Mouse (Mus musculus): ENCODE results near the gene Wdfy3.
"Not testable (repeated sequence)": the region's sequence is repeated elsewhere in the genome, so short reads cannot be mapped to it uniquely, and the experiment has no call there.

Gene Wdfy3

GRCm38 (mm10) chr5:101876185-101876584, 193.5 kb downstream of the Wdfy3 start:
- DNase-seq = no peak

GRCm38 (mm10) chr5:101866722-101867121, 203.0 kb downstream of the Wdfy3 start:
- DNase-seq = no peak

GRCm38 (mm10) chr5:101863946-101864345, 205.8 kb downstream of the Wdfy3 start:
- DNase-seq = no peak

- DNase-seq = no peak
Observed at GRCm38 (mm10) chr5:101862651-101863050, 207.1 kb downstream of the Wdfy3 start.

- DNase-seq = no peak
Observed at GRCm38 (mm10) chr5:101861786-101862571, 207.7 kb downstream of the Wdfy3 start.

- no peak for DNase-seq
Observed at GRCm38 (mm10) chr5:101858891-101859436, 210.8 kb downstream of the Wdfy3 start.

- DNase-seq = no peak
Observed at GRCm38 (mm10) chr5:101855475-101855874, 214.2 kb downstream of the Wdfy3 start.

GRCm38 (mm10) chr5:101854667-101855066, 215.1 kb downstream of the Wdfy3 start:
- DNase-seq = no peak

- no peak for DNase-seq
Observed at GRCm38 (mm10) chr5:101854100-101854499, 215.6 kb downstream of the Wdfy3 start.

- DNase-seq = no peak
Observed at GRCm38 (mm10) chr5:101852116-101852680, 217.5 kb downstream of the Wdfy3 start.

GRCm38 (mm10) chr5:101851133-101851532, 218.6 kb downstream of the Wdfy3 start:
- DNase-seq = no peak

- DNase-seq = no peak
Observed at GRCm38 (mm10) chr5:101847762-101848161, 222.0 kb downstream of the Wdfy3 start.

- no peak for DNase-seq
Observed at GRCm38 (mm10) chr5:101847323-101847722, 222.4 kb downstream of the Wdfy3 start.

GRCm38 (mm10) chr5:101845930-101846329, 223.8 kb downstream of the Wdfy3 start:
- DNase-seq = no peak

- DNase-seq = no peak
Observed at GRCm38 (mm10) chr5:101845011-101845410, 224.7 kb downstream of the Wdfy3 start.

- no peak for DNase-seq
Observed at GRCm38 (mm10) chr5:101840476-101840875, 229.2 kb downstream of the Wdfy3 start.

GRCm38 (mm10) chr5:101837605-101838004, 232.1 kb downstream of the Wdfy3 start:
- not testable (repeated sequence) for DNase-seq

GRCm38 (mm10) chr5:101836221-101836620, 233.5 kb downstream of the Wdfy3 start:
- DNase-seq = no peak

- DNase-seq = no peak
Observed at GRCm38 (mm10) chr5:101833875-101834274, 235.8 kb downstream of the Wdfy3 start.

- DNase-seq = no peak
Observed at GRCm38 (mm10) chr5:101832991-101833390, 236.7 kb downstream of the Wdfy3 start.

- no peak for DNase-seq
Observed at GRCm38 (mm10) chr5:101832042-101832441, 237.7 kb downstream of the Wdfy3 start.

- no peak for DNase-seq
Observed at GRCm38 (mm10) chr5:101830180-101830579, 239.5 kb downstream of the Wdfy3 start.

GRCm38 (mm10) chr5:101828932-101829331, 240.8 kb downstream of the Wdfy3 start:
- no peak for DNase-seq

- no peak for DNase-seq
Observed at GRCm38 (mm10) chr5:101827477-101827876, 242.2 kb downstream of the Wdfy3 start.

Measured in thymus, postnatal 14 days (tissue).